Mouse (Mus musculus): Measurements from ENCODE around the gene Lmo7.

GRCm38 (mm10) chr14:101972764-101973163 is 243.0 kb downstream of the Lmo7 start:
- TF ChIP-seq POLR2A (IDR thresholded peaks at IDR 0.05; ENCODE audit: control insufficient read depth, low read depth, low read length) (no peak), CTCF (IDR thresholded peaks at IDR 0.05; ENCODE audit: control insufficient read depth, insufficient read depth, insufficient replicate concordance, low read depth, low read length) (no peak)
